Comparison of ENCODE assay signal across 14 mouse cellular contexts in genomic region chr14:47581280-47581679, GRCm38 (mm10).
"Had no signal": no experiment of that assay in that cellular context is flagged by ENCODE, and none has a peak within 500 bp of the region (broad histone marks: within the 10 kb centered on the region; RNA-seq: fewer than 3 reads in every experiment).

No protein-coding gene starts in this region.

- H3K9ac ChIP-seq: limb, embryonic 12.5 days; limb, embryonic 15.5 days; lung, embryonic 14.5 days; midbrain, embryonic 12.5 days; midbrain, embryonic 15.5 days; neural tube, embryonic 12.5 days; neural tube, embryonic 15.5 days had no signal

- H3K4me1 ChIP-seq: limb, embryonic 12.5 days; limb, embryonic 15.5 days; midbrain, embryonic 12.5 days; midbrain, embryonic 15.5 days; neural tube, embryonic 12.5 days; neural tube, embryonic 15.5 days had no signal

- H3K27me3 ChIP-seq: limb, embryonic 12.5 days; limb, embryonic 15.5 days; midbrain, embryonic 12.5 days; midbrain, embryonic 15.5 days; neural tube, embryonic 12.5 days; neural tube, embryonic 15.5 days had no signal

- H3K9me3 ChIP-seq: limb, embryonic 12.5 days; limb, embryonic 15.5 days; midbrain, embryonic 12.5 days; midbrain, embryonic 15.5 days; neural tube, embryonic 12.5 days; neural tube, embryonic 15.5 days had no signal

- H3K4me3 ChIP-seq: limb, embryonic 12.5 days; limb, embryonic 15.5 days; midbrain, embryonic 12.5 days; midbrain, embryonic 15.5 days; neural tube, embryonic 12.5 days; neural tube, embryonic 15.5 days had no signal

- ATAC-seq: intestine, postnatal 0 days; lung, postnatal 0 days; midbrain, embryonic 15.5 days had no signal

- H3K27ac ChIP-seq: kidney, postnatal 0 days; limb, embryonic 12.5 days; limb, embryonic 15.5 days; macrophage; midbrain, embryonic 12.5 days; midbrain, embryonic 15.5 days; neural tube, embryonic 12.5 days; neural tube, embryonic 15.5 days had no signal

- H3K36me3 ChIP-seq: limb, embryonic 12.5 days; limb, embryonic 15.5 days; midbrain, embryonic 12.5 days; midbrain, embryonic 15.5 days; neural tube, embryonic 12.5 days; neural tube, embryonic 15.5 days had no signal

- H3K4me2 ChIP-seq: limb, embryonic 12.5 days; limb, embryonic 15.5 days; lung, embryonic 14.5 days; midbrain, embryonic 12.5 days; midbrain, embryonic 15.5 days; neural tube, embryonic 12.5 days; neural tube, embryonic 15.5 days had no signal

- DNase-seq: left cerebral cortex, postnatal 4 days; right cerebral cortex, postnatal 4 days; thymus, postnatal 25 days had no signal
